Mouse (Mus musculus) intestine, embryonic 14.5 days (tissue): ENCODE results near the gene Mrpl22. TPM values are rescaled to one million over a fixed set of nuclear protein-coding genes. Genes with fewer than 3 reads are reported as not detected.
"Not testable (repeated sequence)": the region's sequence is repeated elsewhere in the genome, so short reads cannot be mapped to it uniquely, and the experiment has no call there.

Experiments used
- ATAC-seq: fragments of 200-750 bp; cut with Nextera tagmentation; replicated peaks from 2 replicates; pipeline ENCODE4 v1.8.0; 2017; ENCODE audit warnings: low read depth, moderate number of reproducible peaks, moderate TSS enrichment, moderate library complexity; ENCODE audit not compliant: low FRiP score, low TSS enrichment
- DNase-seq: peaks from one replicate; pipeline ENCODE4 v3.0.0-alpha.2; 2018; ENCODE audit warnings: low spot score
- H3K27ac ChIP-seq: fragments of 300-500 bp; sonication (generic); 2 replicates; pipeline ENCODE4 v1.5.1; 2014; ENCODE audit warnings: low read depth, mild to moderate bottlenecking, control low read depth
- H3K27me3 ChIP-seq: fragments of 300-500 bp; sonication (generic); replicated peaks from 2 replicates; pipeline ENCODE4 v1.6.1; 2014; ENCODE audit warnings: low read length, control low read depth; ENCODE audit not compliant: control insufficient read depth, insufficient read depth
- H3K36me3 ChIP-seq: fragments of 300-500 bp; sonication (generic); 2 replicates; pipeline ENCODE4 v1.6.1; 2014; ENCODE audit warnings: low read length, control low read depth; ENCODE audit not compliant: control insufficient read depth, insufficient read depth
- H3K4me1 ChIP-seq: fragments of 300-500 bp; sonication (generic); replicated peaks from 2 replicates; pipeline ENCODE4 v1.6.1; 2014; ENCODE audit warnings: low read length, control low read depth, mixed read lengths; ENCODE audit not compliant: control insufficient read depth, insufficient read depth
- H3K4me2 ChIP-seq: fragments of 300-500 bp; sonication (generic); 2 replicates; pipeline ENCODE4 v1.6.1; 2014; ENCODE audit warnings: low read length
- H3K4me3 ChIP-seq: fragments of 300-500 bp; sonication (generic); 2 replicates; pipeline ENCODE4 v1.5.1; 2014; ENCODE audit warnings: low read depth, low read length, control low read depth, mixed read lengths
- H3K9ac ChIP-seq: fragments of 300-500 bp; sonication (generic); 2 replicates; pipeline ENCODE4 v1.6.1; 2014; ENCODE audit warnings: mild to moderate bottlenecking, low read length
- H3K9me3 ChIP-seq: fragments of 300-500 bp; sonication (generic); 2 replicates; pipeline ENCODE4 v1.6.1; 2016; ENCODE audit warnings: low read length, control low read depth; ENCODE audit not compliant: control insufficient read depth
- WGBS: fragments of 180-500 bp; shearing (Covaris S2); extraction: QIAGEN DNeasy Blood & Tissue Kit; methylation state at CpG from one replicate; pipeline ENCODE4 v1.1.7; 2014; 5-methylcytosine and 5-hydroxymethylcytosine counted together
- polyA plus RNA-seq: library from polyadenylated mRNA; unstranded; fragments of >200 nt; fragmentation: Nextera tagmentation; extraction: Ambion mirVana; gene quantifications from 2 replicates; pipeline ENCODE4 v1.2.1, GENCODE M21; 2014

Mrpl22 gene
- polyA plus RNA-seq, 1 experiment from 2014 or later = 133 TPM

- ATAC-seq = no peak
- no peaks in the 10 kb centered on the region for H3K27me3 ChIP-seq
- WGBS = 75% methylated on average over 7 of the region's 7 CpGs
- no peak overlapping the region for H3K27ac ChIP-seq
- no peak overlapping the region for H3K9ac ChIP-seq
- no peaks in the 10 kb centered on the region for H3K9me3 ChIP-seq
- peak overlapping the region; percentile 59; the same call in 1 of the 2 replicates for H3K4me2 ChIP-seq
- no peak for DNase-seq
- H3K4me3 ChIP-seq = no peak overlapping the region
- no peaks in the 10 kb centered on the region for H3K36me3 ChIP-seq
- H3K4me1 ChIP-seq = 0 out of 2 replicates have a peak, but pooled peaks cover 10% of the 10 kb centered on the region
Observed at GRCm38 (mm10) chr11:58213673-58214342, 42.3 kb downstream of the Mrpl22 start.

GRCm38 (mm10) chr11:58214391-58215048 is 43.1 kb downstream of the Mrpl22 start:
- H3K27ac ChIP-seq = peak overlapping the region; percentile 51; the same call in 1 of the 2 replicates
- 30% methylated on average over 16 of the region's 17 CpGs for WGBS
- DNase-seq (peak; percentile 83), ATAC-seq (peak; percentile 70)
- H3K9me3 ChIP-seq = no peaks in the 10 kb centered on the region
- H3K36me3 ChIP-seq = no peaks in the 10 kb centered on the region
- no peaks in the 10 kb centered on the region for H3K27me3 ChIP-seq
- 0 out of 2 replicates have a peak, but pooled peaks cover 10% of the 10 kb centered on the region for H3K4me1 ChIP-seq
- peak overlapping the region; percentile 45 for H3K4me3 ChIP-seq
- peak overlapping the region; percentile 53 for H3K9ac ChIP-seq
- H3K4me2 ChIP-seq = peak overlapping the region; percentile 59

GRCm38 (mm10) chr11:58215049-58215430 is 43.6 kb downstream of the Mrpl22 start:
- H3K27me3 ChIP-seq, H3K9me3 ChIP-seq, DNase-seq, H3K36me3 ChIP-seq: not testable (repeated sequence)
- Histone ChIP-seq H3K27ac (peak overlapping the region; percentile 51; the same call in 1 of the 2 replicates), H3K4me1 (0 out of 2 replicates have a peak, but pooled peaks cover 10% of the 10 kb centered on the region), H3K4me2 (peak overlapping the region; percentile 59), H3K9ac (0 out of 2 replicates have a peak overlapping the region, but pooled peaks have one; percentile 30), H3K4me3 (peak overlapping the region; percentile 25)
- WGBS = 35% methylated on average over 2 of the region's 3 CpGs
- peak; percentile 59 for ATAC-seq

GRCm38 (mm10) chr11:58215814-58216213 is 44.4 kb downstream of the Mrpl22 start:
- peak overlapping the region; percentile 59 for H3K4me2 ChIP-seq
- H3K9ac ChIP-seq = no peak overlapping the region
- peak overlapping the region; percentile 18; the same call in 1 of the 2 replicates for H3K27ac ChIP-seq
- ATAC-seq = no peak
- no peak for DNase-seq
- no peaks in the 10 kb centered on the region for H3K9me3 ChIP-seq
- H3K27me3 ChIP-seq = no peaks in the 10 kb centered on the region
- H3K4me3 ChIP-seq = peak overlapping the region; percentile 25; the same call in 1 of the 2 replicates
- 0 out of 2 replicates have a peak, but pooled peaks cover 10% of the 10 kb centered on the region for H3K4me1 ChIP-seq
- no peaks in the 10 kb centered on the region for H3K36me3 ChIP-seq
- 52% methylated on average over 5 of the region's 5 CpGs for WGBS

- WGBS = 51% methylated on average over 6 of the region's 6 CpGs
- ATAC-seq = no peak
- Histone ChIP-seq H3K27me3 (no peaks in the 10 kb centered on the region), H3K36me3 (no peaks in the 10 kb centered on the region), H3K9ac (no peak overlapping the region), H3K4me1 (0 out of 2 replicates have a peak, but pooled peaks cover 6% of the 10 kb centered on the region), H3K27ac (no peak overlapping the region), H3K4me3 (no peak overlapping the region), H3K4me2 (peak overlapping the region; percentile 59; the same call in 1 of the 2 replicates), H3K9me3 (no peaks in the 10 kb centered on the region)
- no peak for DNase-seq
Observed at GRCm38 (mm10) chr11:58216823-58217222, 45.4 kb downstream of the Mrpl22 start.

GRCm38 (mm10) chr11:58223751-58224150 is 52.3 kb downstream of the Mrpl22 start:
- no peaks in the 10 kb centered on the region for H3K9me3 ChIP-seq
- DNase-seq (no peak), ATAC-seq (no peak)
- peak overlapping the region; percentile 47 for H3K27ac ChIP-seq
- WGBS = 23% methylated on average over 4 of the region's 4 CpGs
- H3K27me3 ChIP-seq = no peaks in the 10 kb centered on the region
- H3K36me3 ChIP-seq = no peaks in the 10 kb centered on the region
- H3K4me1 ChIP-seq = peaks cover 2% of the 10 kb centered on the region; the same call in 1 of the 2 replicates
- no peak overlapping the region for H3K4me2 ChIP-seq
- no peak overlapping the region for H3K9ac ChIP-seq
- no peak overlapping the region for H3K4me3 ChIP-seq

GRCm38 (mm10) chr11:58224313-58224712 is 52.9 kb downstream of the Mrpl22 start:
- H3K4me3 ChIP-seq = no peak overlapping the region
- WGBS = 34% methylated on average over 7 of the region's 7 CpGs
- no peaks in the 10 kb centered on the region for H3K9me3 ChIP-seq
- H3K4me1 ChIP-seq = peaks cover 2% of the 10 kb centered on the region; the same call in 1 of the 2 replicates
- no peak overlapping the region for H3K27ac ChIP-seq
- H3K27me3 ChIP-seq = no peaks in the 10 kb centered on the region
- H3K4me2 ChIP-seq = no peak overlapping the region
- no peak overlapping the region for H3K9ac ChIP-seq
- no peak for ATAC-seq
- no peak for DNase-seq
- no peaks in the 10 kb centered on the region for H3K36me3 ChIP-seq

GRCm38 (mm10) chr11:58224872-58225271 is 53.4 kb downstream of the Mrpl22 start:
- not testable (repeated sequence) for H3K9me3 ChIP-seq, H3K4me3 ChIP-seq, ATAC-seq, H3K9ac ChIP-seq, H3K27me3 ChIP-seq, DNase-seq, H3K4me2 ChIP-seq, H3K36me3 ChIP-seq, H3K4me1 ChIP-seq, H3K27ac ChIP-seq
- 64% methylated on average over 2 of the region's 2 CpGs for WGBS
